Mouse (Mus musculus): Measurements from ENCODE around the gene Csrnp2. TPM values are rescaled to one million over a fixed set of nuclear protein-coding genes. Genes with fewer than 3 reads are reported as not detected.
"Not testable (repeated sequence)": the region's sequence is repeated elsewhere in the genome, so short reads cannot be mapped to it uniquely, and the experiment has no call there.

Csrnp2 gene
- 4.7 and 4.9 TPM in 2 replicates for polyA plus RNA-seq (2015; fragmentation: Nextera tagmentation; extraction: Ambion mirVana)

GRCm38 (mm10) chr15:100495102-100495501, at the start of gene Csrnp2:
Gene Csrnp2 (minus strand): TSS chr15:100495488.
- peak; percentile 95 for DNase-seq (ENCODE audit: low spot score)
- Histone ChIP-seq H3K27ac (ENCODE audit: low read length) (peak within 1 kb of the TSS; percentile 64), H3K4me3 (ENCODE audit: low read depth, low read length) (peak within 1 kb of the TSS; percentile 69), H3K36me3 (ENCODE audit: insufficient read depth, low read length) (no peaks in the 10 kb centered on the region), H3K4me1 (ENCODE audit: insufficient read depth, low read depth, low read length) (peaks cover 6% of the 10 kb centered on the region; the same call in 1 of the 2 replicates), H3K27me3 (replicated peaks; ENCODE audit: insufficient read depth, low read length) (no peaks in the 10 kb centered on the region), H3K9me3 (ENCODE audit: low read length) (no peaks in the 10 kb centered on the region), H3K4me2 (replicated peaks; ENCODE audit: low read depth, low read length) (peak within 1 kb of the TSS; percentile 99), H3K9ac (replicated peaks; ENCODE audit: low read depth) (peak within 1 kb of the TSS; percentile 62)
- peak; percentile 98 for ATAC-seq
- TF ChIP-seq CTCF (IDR thresholded peaks at IDR 0.05) (peak; percentile 58), EP300 (IDR thresholded peaks at IDR 0.05) (no peak)
- WGBS, result 2% methylated on average over 39 of the region's 40 CpGs

- not testable (repeated sequence) for ATAC-seq; H3K27me3 ChIP-seq (replicated peaks; ENCODE audit: insufficient read depth, low read length); H3K4me3 ChIP-seq (ENCODE audit: low read depth, low read length); DNase-seq (ENCODE audit: low spot score); H3K27ac ChIP-seq (ENCODE audit: low read length); H3K36me3 ChIP-seq (ENCODE audit: insufficient read depth, low read length); H3K9me3 ChIP-seq (ENCODE audit: low read length); H3K4me1 ChIP-seq (ENCODE audit: insufficient read depth, low read depth, low read length); H3K4me2 ChIP-seq (replicated peaks; ENCODE audit: low read depth, low read length); H3K9ac ChIP-seq (replicated peaks; ENCODE audit: low read depth)
- 97% methylated on average over 14 of the region's 14 CpGs for WGBS
These were observed 48.4 kb upstream of the Csrnp2 start for GRCm38 (mm10) chr15:100543651-100544030.

- H3K4me3 ChIP-seq (ENCODE audit: low read depth, low read length); H3K36me3 ChIP-seq (ENCODE audit: insufficient read depth, low read length); H3K27me3 ChIP-seq (replicated peaks; ENCODE audit: insufficient read depth, low read length); H3K9me3 ChIP-seq (ENCODE audit: low read length); H3K4me1 ChIP-seq (ENCODE audit: insufficient read depth, low read depth, low read length); H3K27ac ChIP-seq (ENCODE audit: low read length); H3K9ac ChIP-seq (replicated peaks; ENCODE audit: low read depth); DNase-seq (ENCODE audit: low spot score); ATAC-seq; H3K4me2 ChIP-seq (replicated peaks; ENCODE audit: low read depth, low read length): not testable (repeated sequence)
- WGBS, result 97% methylated on average over 25 of the region's 28 CpGs
These were observed 47.8 kb upstream of the Csrnp2 start for GRCm38 (mm10) chr15:100542876-100543650.

- DNase-seq (ENCODE audit: low spot score), result no peak
- no peaks in the 10 kb centered on the region for H3K36me3 ChIP-seq (ENCODE audit: insufficient read depth, low read length)
- TF ChIP-seq EP300 (IDR thresholded peaks at IDR 0.05), result no peak
- TF ChIP-seq CTCF (IDR thresholded peaks at IDR 0.05), result no peak
- no peak overlapping the region for H3K27ac ChIP-seq (ENCODE audit: low read length)
- no peak for ATAC-seq
- no peaks in the 10 kb centered on the region for H3K4me1 ChIP-seq (ENCODE audit: insufficient read depth, low read depth, low read length)
- H3K4me3 ChIP-seq (ENCODE audit: low read depth, low read length), result no peak overlapping the region
- no peaks in the 10 kb centered on the region for H3K27me3 ChIP-seq (replicated peaks; ENCODE audit: insufficient read depth, low read length)
- no peak overlapping the region for H3K4me2 ChIP-seq (replicated peaks; ENCODE audit: low read depth, low read length)
- H3K9me3 ChIP-seq (ENCODE audit: low read length), result no peaks in the 10 kb centered on the region; the same call in 1 of the 2 replicates
- 89% methylated on average over 4 of the region's 4 CpGs for WGBS
- no peak overlapping the region for H3K9ac ChIP-seq (replicated peaks; ENCODE audit: low read depth)
These were observed 46.1 kb upstream of the Csrnp2 start for GRCm38 (mm10) chr15:100541426-100541825.

DNA sequence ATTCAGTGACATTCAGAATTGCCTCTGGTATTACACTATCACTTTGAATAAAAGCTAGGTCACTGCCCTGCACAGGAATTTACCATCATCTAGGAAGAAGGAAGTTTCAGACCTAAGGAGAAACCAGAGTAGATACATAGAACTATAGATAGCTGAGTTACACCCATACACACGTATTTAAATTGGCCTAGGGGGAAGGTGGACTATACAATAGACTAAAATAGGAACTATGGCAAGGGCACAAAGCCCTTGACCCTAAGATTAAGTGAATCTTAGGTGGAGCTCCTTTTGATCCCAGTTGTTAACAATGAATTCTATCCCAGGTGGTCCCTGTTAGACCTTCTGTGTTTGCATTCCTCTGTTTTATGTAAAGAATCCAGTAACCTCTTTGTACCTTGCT, 45.7 kb upstream of the Csrnp2 start:
- ATAC-seq; H3K27me3 ChIP-seq (replicated peaks; ENCODE audit: insufficient read depth, low read length); H3K36me3 ChIP-seq (ENCODE audit: insufficient read depth, low read length); H3K9me3 ChIP-seq (ENCODE audit: low read length); H3K4me2 ChIP-seq (replicated peaks; ENCODE audit: low read depth, low read length); H3K27ac ChIP-seq (ENCODE audit: low read length); H3K4me1 ChIP-seq (ENCODE audit: insufficient read depth, low read depth, low read length); H3K9ac ChIP-seq (replicated peaks; ENCODE audit: low read depth); DNase-seq (ENCODE audit: low spot score); H3K4me3 ChIP-seq (ENCODE audit: low read depth, low read length): not testable (repeated sequence)
- WGBS, result 59% methylated on average over 1 of the region's 1 CpGs

DNA sequence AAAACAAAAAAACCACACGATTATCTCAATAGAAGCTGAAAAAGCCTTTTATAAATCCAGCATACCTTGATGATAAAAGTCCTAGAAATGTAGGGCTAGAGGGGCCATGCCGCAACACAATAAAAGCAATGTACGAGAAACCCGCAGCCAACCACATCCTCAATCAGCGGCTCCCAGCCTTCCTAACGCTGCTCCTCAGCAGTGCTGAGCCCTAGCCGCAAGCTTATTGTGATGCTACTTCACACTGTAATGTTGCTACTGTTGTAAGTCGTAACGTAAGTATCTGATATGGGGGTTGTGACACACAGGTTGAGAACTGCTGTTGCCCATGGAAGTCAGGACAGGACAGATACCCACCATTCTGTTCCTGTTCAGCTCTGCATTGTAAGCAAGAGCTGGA, 44.1 kb upstream of the Csrnp2 start:
- Histone ChIP-seq H3K27ac (ENCODE audit: low read length) (no peak overlapping the region), H3K9ac (replicated peaks; ENCODE audit: low read depth) (no peak overlapping the region), H3K4me1 (ENCODE audit: insufficient read depth, low read depth, low read length) (no peaks in the 10 kb centered on the region), H3K4me2 (replicated peaks; ENCODE audit: low read depth, low read length) (no peak overlapping the region), H3K9me3 (ENCODE audit: low read length) (no peaks in the 10 kb centered on the region), H3K4me3 (ENCODE audit: low read depth, low read length) (no peak overlapping the region), H3K36me3 (ENCODE audit: insufficient read depth, low read length) (no peaks in the 10 kb centered on the region), H3K27me3 (replicated peaks; ENCODE audit: insufficient read depth, low read length) (no peaks in the 10 kb centered on the region)
- WGBS, result 94% methylated on average over 9 of the region's 9 CpGs
- DNase-seq (ENCODE audit: low spot score) (no peak), ATAC-seq (no peak)
- no peak for TF ChIP-seq EP300 (IDR thresholded peaks at IDR 0.05)
- TF ChIP-seq CTCF (IDR thresholded peaks at IDR 0.05), result no peak

Data from lung, postnatal 0 days (tissue).